In genomic region chr7:63908496-63909285, GRCm38 (mm10) we compare ENCODE assay signal across 8 mouse cellular contexts. TPM values are rescaled to one million over a fixed set of nuclear protein-coding genes. Genes with fewer than 3 reads are reported as not detected.
DNase-seq lines count a peak whose midpoint lies in the region; ATAC-seq and TF ChIP-seq lines count a peak whose summit lies in the region.

No protein-coding gene starts in this region.

- peaks cover 39% of the 10 kb centered on the region for H3K4me1 ChIP-seq in intestine, embryonic 14.5 days (replicated peaks; ENCODE audit: control insufficient read depth, insufficient read depth, low read length)
- H3K4me1 ChIP-seq in intestine, embryonic 15.5 days (replicated peaks), result peaks cover 43% of the 10 kb centered on the region
- peaks cover 82% of the 10 kb centered on the region for H3K4me1 ChIP-seq in heart, postnatal 0 days (ENCODE audit: control insufficient read depth, insufficient read depth)
- H3K4me1 ChIP-seq in midbrain, embryonic 15.5 days, result peaks cover 46% of the 10 kb centered on the region

- H3K4me2 ChIP-seq in intestine, embryonic 14.5 days (ENCODE audit: low read length), result peak overlapping the region; percentile 23
- H3K4me2 ChIP-seq in intestine, embryonic 15.5 days (replicated peaks), result no peak overlapping the region; the same call in 1 of the 2 replicates
- H3K4me2 ChIP-seq in heart, postnatal 0 days (ENCODE audit: low read depth, low read length), result 0 out of 2 replicates have a peak overlapping the region, but pooled peaks have one; percentile 13
- no peak overlapping the region for H3K4me2 ChIP-seq in midbrain, embryonic 15.5 days

- no peak overlapping the region for H3K4me3 ChIP-seq in intestine, embryonic 14.5 days (ENCODE audit: low read depth, low read length)
- H3K4me3 ChIP-seq in intestine, embryonic 15.5 days (replicated peaks), result no peak overlapping the region
- no peak overlapping the region for H3K4me3 ChIP-seq in heart, postnatal 0 days (ENCODE audit: low read depth, low read length)
- no peak overlapping the region for H3K4me3 ChIP-seq in midbrain, embryonic 15.5 days

- H3K27me3 ChIP-seq in intestine, embryonic 14.5 days (replicated peaks; ENCODE audit: control insufficient read depth, insufficient read depth, low read length), result no peaks in the 10 kb centered on the region
- H3K27me3 ChIP-seq in intestine, embryonic 15.5 days (replicated peaks), result no peaks in the 10 kb centered on the region
- H3K27me3 ChIP-seq in heart, postnatal 0 days (ENCODE audit: control insufficient read depth, insufficient read depth, low read length), result no peaks in the 10 kb centered on the region
- no peaks in the 10 kb centered on the region for H3K27me3 ChIP-seq in midbrain, embryonic 15.5 days (replicated peaks)

- no peak for TF ChIP-seq EP300 in heart, postnatal 0 days (IDR thresholded peaks at IDR 0.05; ENCODE audit: low read depth)

- no peak for DNase-seq in intestine, embryonic 14.5 days (ENCODE audit: low spot score)
- peak; percentile 58 for DNase-seq in NIH3T3 (ENCODE audit: low read depth)
- no peak for DNase-seq in heart, postnatal 0 days (ENCODE audit: low spot score)
- DNase-seq in ovary, postnatal 36 days (ENCODE audit: low spot score), result no peak
- DNase-seq in natural killer cell, adult 2 months (ENCODE audit: low spot score in 2 of 2), result no peak

- ATAC-seq in intestine, embryonic 14.5 days (replicated peaks; ENCODE audit: low FRiP score, low TSS enrichment, low read depth), result no peak
- ATAC-seq in intestine, embryonic 15.5 days, result no peak
- ATAC-seq in heart, postnatal 0 days (ENCODE audit: insufficient read depth, low read depth), result no peak
- no peak for ATAC-seq in midbrain, embryonic 15.5 days (replicated peaks)
- no peak for ATAC-seq in megakaryocyte progenitor cell, adult 5-6 weeks (replicated peaks; ENCODE audit: poor library complexity)

- no peak overlapping the region for H3K27ac ChIP-seq in intestine, embryonic 14.5 days (ENCODE audit: low read depth)
- no peak overlapping the region for H3K27ac ChIP-seq in intestine, embryonic 15.5 days
- H3K27ac ChIP-seq in heart, postnatal 0 days (ENCODE audit: low read depth), result peak overlapping the region; percentile 73
- peak overlapping the region; percentile 61 for H3K27ac ChIP-seq in midbrain, embryonic 15.5 days

- H3K36me3 ChIP-seq in intestine, embryonic 14.5 days (ENCODE audit: control insufficient read depth, insufficient read depth, low read length), result no peaks in the 10 kb centered on the region
- no peaks in the 10 kb centered on the region for H3K36me3 ChIP-seq in intestine, embryonic 15.5 days
- no peaks in the 10 kb centered on the region for H3K36me3 ChIP-seq in heart, postnatal 0 days (replicated peaks; ENCODE audit: control insufficient read depth, insufficient read depth, low read length)
- no peaks in the 10 kb centered on the region for H3K36me3 ChIP-seq in midbrain, embryonic 15.5 days (replicated peaks)

- TF ChIP-seq CTCF in heart, postnatal 0 days (IDR thresholded peaks at IDR 0.05; ENCODE audit: low read depth), result no peak

- no peak overlapping the region for H3K9ac ChIP-seq in intestine, embryonic 14.5 days (ENCODE audit: low read length)
- no peak overlapping the region for H3K9ac ChIP-seq in intestine, embryonic 15.5 days
- peak overlapping the region; percentile 28; the same call in 1 of the 2 replicates for H3K9ac ChIP-seq in heart, postnatal 0 days (replicated peaks; ENCODE audit: low read depth, low read length)
- H3K9ac ChIP-seq in midbrain, embryonic 15.5 days, result no peak overlapping the region

- H3K9me3 ChIP-seq in intestine, embryonic 14.5 days (ENCODE audit: control insufficient read depth, low read length), result no peaks in the 10 kb centered on the region
- no peaks in the 10 kb centered on the region for H3K9me3 ChIP-seq in intestine, embryonic 15.5 days
- no peaks in the 10 kb centered on the region for H3K9me3 ChIP-seq in heart, postnatal 0 days (replicated peaks; ENCODE audit: control insufficient read depth, low read length)
- H3K9me3 ChIP-seq in midbrain, embryonic 15.5 days, result no peaks in the 10 kb centered on the region

- 32% methylated on average over 9 of the region's 11 CpGs for WGBS in intestine, embryonic 14.5 days
- WGBS in intestine, embryonic 15.5 days, result 36% methylated on average over 10 of the region's 11 CpGs
- 27% methylated on average over 11 of the region's 11 CpGs for WGBS in heart, postnatal 0 days
- 40% methylated on average over 10 of the region's 11 CpGs for WGBS in midbrain, embryonic 15.5 days

RNA-seq across cellular contexts. Expression of gene E030018B13Rik, which starts 8.0 kb away (rescaled TPM):
- 0.30 TPM in 1 of 2 replicates, not detected in the other for polyA plus RNA-seq in intestine, embryonic 14.5 days (2014; fragmentation: Nextera tagmentation; extraction: Ambion mirVana)
- not detected in 2 replicates for polyA plus RNA-seq in intestine, embryonic 15.5 days (2015; fragmentation: Nextera tagmentation; extraction: Ambion mirVana)
- total RNA-seq in heart, postnatal 0 days (2014; rRNA removed; ENCODE audit: low replicate concordance), result not detected in 2 replicates
- 0.11 and 0.15 TPM in 2 replicates for polyA plus RNA-seq in heart, postnatal 0 days (2015; fragmentation: Nextera tagmentation; extraction: Ambion mirVana)
- 0.17 and 0.23 TPM in 2 replicates for polyA plus RNA-seq in midbrain, embryonic 15.5 days (2015; fragmentation: Nextera tagmentation; extraction: Ambion mirVana)
- total RNA-seq in megakaryocyte progenitor cell, adult 5-6 weeks (2015), result not detected in 2 replicates
- total RNA-seq in megakaryocyte progenitor cell, adult 5-6 weeks (2017), result not detected in 2 replicates

RNA-seq across cellular contexts. Expression of gene Klf13, which starts 30.0 kb away (rescaled TPM):
- 30.7 and 32.1 TPM in 2 replicates for polyA plus RNA-seq in intestine, embryonic 14.5 days (2014; fragmentation: Nextera tagmentation; extraction: Ambion mirVana)
- polyA plus RNA-seq in intestine, embryonic 15.5 days (2015; fragmentation: Nextera tagmentation; extraction: Ambion mirVana), result 25.9 and 26.7 TPM in 2 replicates
- 40.7 and 47.4 TPM in 2 replicates for total RNA-seq in heart, postnatal 0 days (2014; rRNA removed; ENCODE audit: low replicate concordance)
- 26.0 and 26.5 TPM in 2 replicates for polyA plus RNA-seq in heart, postnatal 0 days (2015; fragmentation: Nextera tagmentation; extraction: Ambion mirVana)
- polyA plus RNA-seq in midbrain, embryonic 15.5 days (2015; fragmentation: Nextera tagmentation; extraction: Ambion mirVana), result 21.7 and 23.4 TPM in 2 replicates
- total RNA-seq in megakaryocyte progenitor cell, adult 5-6 weeks (2015), result 37.6 and 46.3 TPM in 2 replicates
- 16.9 and 24.3 TPM in 2 replicates for total RNA-seq in megakaryocyte progenitor cell, adult 5-6 weeks (2017)

Comparison
In these comparisons a context has a peak if more than half of its experiments do, and no peak if none do; other contexts are left out.
1. H3K4me2 ChIP-seq: peak in intestine, embryonic 14.5 days (single experiment) and heart, postnatal 0 days (single experiment); none in intestine, embryonic 15.5 days (single experiment) and midbrain, embryonic 15.5 days (single experiment).
2. H3K27ac ChIP-seq: peak in heart, postnatal 0 days (single experiment) and midbrain, embryonic 15.5 days (single experiment); none in intestine, embryonic 14.5 days (single experiment) and intestine, embryonic 15.5 days (single experiment).